Mouse (Mus musculus) CH12.LX (cell line): ENCODE measurements at regions not wholly inside any gene's neighbourhood (a gene's known extent, or its start where the extent isn't known, plus 50 kb on each side); places are given as distances from the start of the nearest gene placed in this dataset.
A peak's percentile ranks its signal among the peaks of the same experiment; 100 is the strongest.

ENCODE experiments used
- DNase-seq: peaks from one replicate; pipeline ENCODE4 v3.0.0-alpha.2; 2013; ENCODE audit errors: extremely low read depth
- H3K27ac ChIP-seq: 2 replicates; pipeline ENCODE4 v1.5.1; 2012; ENCODE audit warnings: low read depth, mild to moderate bottlenecking, control low read depth, moderate library complexity; ENCODE audit not compliant: insufficient read depth
- H3K27me3 ChIP-seq: replicated peaks from 2 replicates; pipeline ENCODE3; 2012; ENCODE audit warnings: inconsistent platforms
- H3K36me3 ChIP-seq, 2 experiments: replicated peaks in 1 of 2; 2 replicates each; pipeline versions ENCODE3 to v1.6.1; 2012; ENCODE audit warnings: inconsistent platforms in 1 of 2, low read length in 1 of 2, mild to moderate bottlenecking in 1 of 2, mixed read lengths in 1 of 2, moderate library complexity in 1 of 2; ENCODE audit not compliant: control insufficient read depth in 1 of 2, insufficient read depth in 1 of 2
- H3K4me1 ChIP-seq, 2 experiments: 2 replicates each; pipeline ENCODE4 v1.6.1; 2012; ENCODE audit warnings: inconsistent platforms in 1 of 2, moderate library complexity in 1 of 2; ENCODE audit not compliant: insufficient read depth in 2 of 2, control insufficient read depth in 1 of 2
- H3K4me2 ChIP-seq: 2 replicates; pipeline ENCODE4 v1.6.1; 2012; ENCODE audit warnings: low read depth, mild to moderate bottlenecking, control low read depth; ENCODE audit not compliant: poor library complexity, insufficient read depth, severe bottlenecking
- H3K4me3 ChIP-seq, 3 experiments: fragments of 150-350 bp in 1 of 3; sonication (generic) in 1 of 3; replicated peaks in 1 of 3; 2 replicates each; pipeline versions ENCODE3 to v1.5.1; 2011 to 2012; ENCODE audit warnings: low read depth in 2 of 3, low read length in 2 of 3, mild to moderate bottlenecking in 2 of 3, moderate library complexity in 2 of 3, control low read depth in 1 of 3, improper control_type of control experiment in 1 of 3, inconsistent platforms in 1 of 3, mixed read lengths in 1 of 3; ENCODE audit not compliant: poor library complexity in 1 of 3
- H3K79me2 ChIP-seq: replicated peaks from 2 replicates; pipeline ENCODE4 v1.6.1; 2012; ENCODE audit warnings: mild to moderate bottlenecking, moderate library complexity; ENCODE audit not compliant: control insufficient read depth, poor library complexity, insufficient read depth, severe bottlenecking; ENCODE audit errors: extremely low read depth
- H3K9ac ChIP-seq: 2 replicates; pipeline ENCODE4 v1.6.1; 2012; ENCODE audit warnings: low read depth, mild to moderate bottlenecking, control low read depth, moderate library complexity; ENCODE audit not compliant: insufficient read depth
- H3K9me3 ChIP-seq: replicated peaks from 2 replicates; pipeline ENCODE3; 2012; ENCODE audit warnings: low read length, inconsistent platforms, mixed read lengths
- BHLHE40 ChIP-seq: IDR thresholded peaks from 2 replicates; pipeline ENCODE4 v1.6.1; 2011; ENCODE audit warnings: mild to moderate bottlenecking, low read depth, low read length, improper control_type of control experiment
- CHD1 ChIP-seq: IDR thresholded peaks from 2 replicates; pipeline ENCODE4 v1.6.1; 2012; ENCODE audit warnings: low read depth, low read length, improper control_type of control experiment, inconsistent platforms
- CHD2 ChIP-seq: IDR thresholded peaks from 2 replicates; pipeline ENCODE4 v1.6.1; 2011; ENCODE audit warnings: low read length, improper control_type of control experiment
- CTCF ChIP-seq, 2 experiments: IDR thresholded peaks in 1 of 2; conservative IDR thresholded peaks in 1 of 2; 2 replicates each; pipeline ENCODE4 v1.5.1; 2011 to 2012; ENCODE audit warnings: low read depth in 2 of 2, low read length in 2 of 2, improper control_type of control experiment in 1 of 2, inconsistent platforms in 1 of 2, mild to moderate bottlenecking in 1 of 2, moderate library complexity in 1 of 2
- ELF1 ChIP-seq: IDR thresholded peaks from 2 replicates; pipeline ENCODE4 v1.6.1; 2014; ENCODE audit warnings: low read depth, mild to moderate bottlenecking, inconsistent platforms, low read length, improper control_type of control experiment
- EP300 ChIP-seq: IDR thresholded peaks from 2 replicates; pipeline ENCODE4 v1.6.1; 2011; ENCODE audit warnings: low read length, improper control_type of control experiment
- GABPA ChIP-seq: IDR thresholded peaks from 2 replicates; pipeline ENCODE4 v1.6.1; 2012; ENCODE audit warnings: low read depth, low read length, improper control_type of control experiment, inconsistent platforms; ENCODE audit not compliant: insufficient replicate concordance
- IRF4 ChIP-seq: IDR thresholded peaks from 2 replicates; pipeline ENCODE4 v1.6.1; 2014; ENCODE audit warnings: low read depth, mild to moderate bottlenecking, inconsistent platforms, low read length, improper control_type of control experiment
- MAFK ChIP-seq: IDR thresholded peaks from 2 replicates; pipeline ENCODE4 v1.6.1; 2011; ENCODE audit warnings: low read length, improper control_type of control experiment; ENCODE audit not compliant: insufficient replicate concordance
- MEF2A ChIP-seq: IDR thresholded peaks from 2 replicates; pipeline ENCODE4 v1.6.1; 2014; ENCODE audit warnings: low read depth, mild to moderate bottlenecking, inconsistent platforms, low read length, improper control_type of control experiment, borderline replicate concordance
- MYC ChIP-seq: IDR thresholded peaks from 2 replicates; pipeline ENCODE4 v1.6.1; 2011; ENCODE audit warnings: low read depth, mild to moderate bottlenecking, improper control_type of control experiment, low read length
- NELFE ChIP-seq: IDR thresholded peaks from 2 replicates; pipeline ENCODE4 v1.6.1; 2011; ENCODE audit warnings: low read depth, low read length, improper control_type of control experiment
- PAX5 ChIP-seq: IDR thresholded peaks from 2 replicates; pipeline ENCODE4 v1.6.1; 2012; ENCODE audit warnings: low read length, inconsistent platforms, mixed read lengths
- POLR2AphosphoS2 ChIP-seq: IDR thresholded peaks from 2 replicates; pipeline ENCODE4 v1.6.1; 2011; ENCODE audit warnings: low read depth, low read length, improper control_type of control experiment
- RAD21 ChIP-seq: IDR thresholded peaks from 2 replicates; pipeline ENCODE4 v1.6.1; 2011; ENCODE audit warnings: low read depth, mild to moderate bottlenecking, low read length, improper control_type of control experiment, moderate library complexity
- RCOR1 ChIP-seq: conservative IDR thresholded peaks from 2 replicates; pipeline ENCODE4 v1.6.1; 2012; ENCODE audit warnings: low read depth, mild to moderate bottlenecking, inconsistent platforms, low read length, improper control_type of control experiment
- SIN3A ChIP-seq: IDR thresholded peaks from 2 replicates; pipeline ENCODE4 v1.6.1; 2012; ENCODE audit warnings: low read length, improper control_type of control experiment, inconsistent platforms
- SMC3 ChIP-seq: IDR thresholded peaks from 2 replicates; pipeline ENCODE4 v1.6.1; 2011; ENCODE audit warnings: low read depth, low read length, improper control_type of control experiment
- TBP ChIP-seq: conservative IDR thresholded peaks from 2 replicates; pipeline ENCODE4 v1.6.1; 2011; ENCODE audit warnings: low read depth, low read length, improper control_type of control experiment
- TCF12 ChIP-seq: IDR thresholded peaks from 2 replicates; pipeline ENCODE4 v1.6.1; 2014; ENCODE audit warnings: low read depth, mild to moderate bottlenecking, inconsistent platforms, low read length, improper control_type of control experiment
- UBTF ChIP-seq: IDR thresholded peaks from 2 replicates; pipeline ENCODE4 v1.6.1; 2012; ENCODE audit warnings: low read depth, mild to moderate bottlenecking, inconsistent platforms, low read length, improper control_type of control experiment, moderate library complexity
- USF1 ChIP-seq: IDR thresholded peaks from 2 replicates; pipeline ENCODE4 v1.6.1; 2014; ENCODE audit warnings: low read depth, mild to moderate bottlenecking, inconsistent platforms, low read length, improper control_type of control experiment
- USF2 ChIP-seq: conservative IDR thresholded peaks from 2 replicates; pipeline ENCODE4 v1.6.1; 2011; ENCODE audit warnings: low read depth, low read length, improper control_type of control experiment
- ZC3H11A ChIP-seq: IDR thresholded peaks from 2 replicates; pipeline ENCODE4 v1.6.1; 2012; ENCODE audit warnings: low read depth, mild to moderate bottlenecking, inconsistent platforms, low read length, improper control_type of control experiment
- ZKSCAN1 ChIP-seq: IDR thresholded peaks from 2 replicates; pipeline ENCODE4 v1.6.1; 2012; ENCODE audit warnings: low read depth, inconsistent platforms, low read length, improper control_type of control experiment, borderline replicate concordance
- ZMIZ1 ChIP-seq: IDR thresholded peaks from 2 replicates; pipeline ENCODE4 v1.6.1; 2012; ENCODE audit warnings: low read depth, mild to moderate bottlenecking, inconsistent platforms, low read length, improper control_type of control experiment
- ZNF384 ChIP-seq: IDR thresholded peaks from 2 replicates; pipeline ENCODE4 v1.6.1; 2012; ENCODE audit warnings: low read depth, low read length, improper control_type of control experiment, inconsistent platforms
- dilution Hi-C: fragments of 300-500 bp; cut with MboI; formaldehyde crosslinking; loops from 2 replicates; pipeline ENCODE4 v1.14.3; 2020; ENCODE audit warnings: low sequenced_read_pairs; ENCODE audit not compliant: extremely low pct_unique_long_range_greater_than_20kb, extremely low pct_ligation_motif_present
- in situ Hi-C: fragments of 300-500 bp; cut with MboI; formaldehyde crosslinking; loops from 3 replicates; pipeline ENCODE4 v1.14.3; 2019; ENCODE audit warnings: low sequenced_read_pairs, low pct_ligation_motif_present, low pct_unique_long_range_greater_than_20kb, mixed read lengths

GRCm38 (mm10) chr10:95103808-95104207 lies 159.2 kb upstream of the Plxnc1 start:
- H3K4me3 ChIP-seq: no peak overlapping the region
- H3K4me1 ChIP-seq: no peaks in the 10 kb centered on the region
- H3K9me3 ChIP-seq: no peaks in the 10 kb centered on the region
- dilution Hi-C loops: no loop called here
- no peak overlapping the region for H3K9ac ChIP-seq
- no peaks in the 10 kb centered on the region for H3K36me3 ChIP-seq
- in situ Hi-C loops: no loop called here
- DNase-seq: peak; percentile 31
- H3K27me3 ChIP-seq: no peaks in the 10 kb centered on the region
- H3K4me2 ChIP-seq: no peak overlapping the region
- H3K27ac ChIP-seq: no peak overlapping the region
- no peaks in the 10 kb centered on the region for H3K79me2 ChIP-seq
- peak; percentile 94 for TF ChIP-seq ZNF384
- peak; percentile 83 for TF ChIP-seq SMC3
- TF ChIP-seq SIN3A: no peak
- peak; percentile 82 for TF ChIP-seq RAD21
- TF ChIP-seq ZC3H11A: peak; percentile 69
- TF ChIP-seq CTCF (conservative IDR thresholded peaks at IDR 0.05 in 1 of 2, IDR thresholded peaks at IDR 0.05 in 1 of 2; ENCODE audit: low read depth in 2 of 2, low read length in 2 of 2): peak in 1 of 2 experiments; percentile 75; a peak in 2 of 4 replicates
- no peak for TF ChIP-seq USF2
- TF ChIP-seq RCOR1: no peak

GRCm38 (mm10) chr10:95102981-95103380 lies 158.3 kb upstream of the Plxnc1 start:
- no peak for TF ChIP-seq PAX5
- TF ChIP-seq MEF2A: no peak
- no peak for TF ChIP-seq TCF12
- TF ChIP-seq ZMIZ1: no peak
- TF ChIP-seq ZC3H11A: no peak
- TF ChIP-seq BHLHE40: no peak
- TF ChIP-seq IRF4: no peak
- TF ChIP-seq SMC3: no peak
- no peak for TF ChIP-seq MAFK
- TF ChIP-seq ZNF384: no peak
- no peak overlapping the region for H3K9ac ChIP-seq
- in situ Hi-C loops: no loop called here
- H3K79me2 ChIP-seq: no peaks in the 10 kb centered on the region
- no peaks in the 10 kb centered on the region for H3K4me1 ChIP-seq
- dilution Hi-C loops: no loop called here
- no peak overlapping the region for H3K27ac ChIP-seq
- H3K4me2 ChIP-seq: no peak overlapping the region
- no peak overlapping the region for H3K4me3 ChIP-seq
- DNase-seq: no peak
- no peaks in the 10 kb centered on the region for H3K9me3 ChIP-seq
- no peaks in the 10 kb centered on the region for H3K27me3 ChIP-seq
- H3K36me3 ChIP-seq: no peaks in the 10 kb centered on the region

GRCm38 (mm10) chr10:95099906-95100305 lies 155.3 kb upstream of the Plxnc1 start:
- Histone ChIP-seq H3K79me2 (no peaks in the 10 kb centered on the region), H3K9me3 (no peaks in the 10 kb centered on the region), H3K36me3 (no peaks in the 10 kb centered on the region), H3K27me3 (no peaks in the 10 kb centered on the region), H3K9ac (no peak overlapping the region), H3K4me3 (no peak overlapping the region), H3K4me1 (no peaks in the 10 kb centered on the region), H3K27ac (no peak overlapping the region), H3K4me2 (no peak overlapping the region)
- in situ Hi-C loops (loop anchor here (10.0 to 25.0 kb wide), 3 partner anchors 215 to 787 kb away; no protein-coding TSS in a partner anchor), dilution Hi-C loops (no loop called here)
- no peak for DNase-seq
- no peak for TF ChIP-seq EP300
- TF ChIP-seq ZKSCAN1: no peak
- TF ChIP-seq MYC: no peak
- no peak for TF ChIP-seq IRF4
- TF ChIP-seq ZNF384: no peak
- TF ChIP-seq RCOR1: no peak
- TF ChIP-seq CHD1: no peak
- TF ChIP-seq TBP: no peak
- TF ChIP-seq NELFE: no peak
- TF ChIP-seq GABPA: no peak
- no peak for TF ChIP-seq BHLHE40
- no peak for TF ChIP-seq UBTF
- TF ChIP-seq ELF1: no peak
- no peak for TF ChIP-seq USF1
- no peak for TF ChIP-seq PAX5
- no peak for TF ChIP-seq POLR2AphosphoS2
- TF ChIP-seq CHD2: no peak
- no peak for TF ChIP-seq MAFK
